Mouse (Mus musculus): ENCODE results near the gene Lats1.
"Not testable (repeated sequence)": the region's sequence is repeated elsewhere in the genome, so short reads cannot be mapped to it uniquely, and the experiment has no call there.

Gene Lats1

GRCm38 (mm10) chr10:7726501-7726812 lies 45.4 kb downstream of the Lats1 start:
- DNase-seq (ENCODE audit: low read depth, low spot score), result no peak

- DNase-seq (ENCODE audit: low read depth, low spot score), result no peak
These were observed 46.0 kb downstream of the Lats1 start for GRCm38 (mm10) chr10:7727011-7727410.

- DNase-seq (ENCODE audit: low read depth, low spot score), result no peak
These were observed 50.6 kb downstream of the Lats1 start for GRCm38 (mm10) chr10:7731582-7731981.

GRCm38 (mm10) chr10:7737122-7737521 lies 56.1 kb downstream of the Lats1 start:
- DNase-seq (ENCODE audit: low read depth, low spot score), result no peak

GRCm38 (mm10) chr10:7737914-7738313 lies 56.9 kb downstream of the Lats1 start:
- DNase-seq (ENCODE audit: low read depth, low spot score), result no peak

- DNase-seq (ENCODE audit: low read depth, low spot score), result not testable (repeated sequence)
These were observed 64.5 kb downstream of the Lats1 start for GRCm38 (mm10) chr10:7745528-7745927.

GRCm38 (mm10) chr10:7748752-7749151 lies 67.7 kb downstream of the Lats1 start:
- no peak for DNase-seq (ENCODE audit: low read depth, low spot score)

- DNase-seq (ENCODE audit: low read depth, low spot score), result no peak
These were observed 76.5 kb downstream of the Lats1 start for GRCm38 (mm10) chr10:7757544-7757943.

Data from ES-CJ7 (cell line).